Mouse (Mus musculus) frontal cortex, postnatal 14 days (tissue): Measurements from ENCODE around the gene Syt1.

Experiments used
- DNase-seq, 2 experiments: peaks; one replicate each; pipeline ENCODE4 v3.0.0; 2022; ENCODE audit warnings: low spot score in 2 of 2

Gene Syt1

DNA sequence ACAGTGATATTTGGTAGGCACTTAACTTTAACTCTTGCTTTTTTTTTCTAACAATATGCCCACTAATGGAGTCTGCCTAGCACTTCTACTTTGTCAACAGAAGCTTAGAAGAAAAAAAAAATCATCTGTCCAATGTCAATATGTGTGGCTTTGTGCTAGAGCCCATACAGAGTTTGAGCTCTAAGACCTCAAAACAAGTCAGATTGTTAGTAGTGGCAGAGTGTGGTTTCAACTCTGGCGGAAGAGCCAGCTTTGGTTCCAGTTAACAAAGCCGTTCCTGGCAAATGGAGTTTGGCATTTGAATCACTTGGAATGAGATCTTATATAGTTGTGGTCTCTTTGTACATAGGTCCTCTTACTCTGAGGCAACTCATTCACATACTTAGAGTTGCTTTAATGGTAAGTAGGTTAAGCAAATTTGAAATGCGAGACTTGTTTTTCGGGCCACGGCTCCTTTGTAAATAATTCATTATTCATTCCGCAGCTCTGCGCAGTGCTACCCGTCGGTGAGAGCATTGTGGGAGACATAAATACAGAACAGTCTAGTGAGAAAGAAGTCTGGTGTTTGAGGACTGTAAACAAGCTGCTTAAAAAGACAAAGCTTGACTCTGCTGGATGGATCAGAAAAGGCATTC is 429.9 kb downstream of the Syt1 start:
- no peak for DNase-seq

- no peak for DNase-seq
Observed at GRCm38 (mm10) chr10:108579396-108579795, 431.4 kb downstream of the Syt1 start.

DNA sequence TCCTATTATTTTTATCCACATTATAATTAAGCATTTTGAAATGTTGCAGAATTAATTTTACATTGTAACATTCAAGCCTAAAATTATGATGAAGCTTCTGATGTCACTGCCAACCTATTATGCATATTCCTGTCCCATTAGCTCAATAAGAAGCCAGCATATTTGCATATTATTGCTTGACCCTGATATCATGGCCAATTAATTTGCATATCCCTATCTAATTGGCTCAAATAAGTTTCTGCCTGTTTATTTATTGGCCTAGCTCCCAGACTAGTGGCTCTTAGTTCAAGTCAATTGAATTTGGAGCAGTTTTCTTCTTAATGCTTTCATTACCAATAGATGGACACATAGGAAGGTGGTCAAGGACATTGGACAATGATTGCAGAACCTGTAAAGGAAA is 433.2 kb downstream of the Syt1 start:
- DNase-seq, result no peak

DNA sequence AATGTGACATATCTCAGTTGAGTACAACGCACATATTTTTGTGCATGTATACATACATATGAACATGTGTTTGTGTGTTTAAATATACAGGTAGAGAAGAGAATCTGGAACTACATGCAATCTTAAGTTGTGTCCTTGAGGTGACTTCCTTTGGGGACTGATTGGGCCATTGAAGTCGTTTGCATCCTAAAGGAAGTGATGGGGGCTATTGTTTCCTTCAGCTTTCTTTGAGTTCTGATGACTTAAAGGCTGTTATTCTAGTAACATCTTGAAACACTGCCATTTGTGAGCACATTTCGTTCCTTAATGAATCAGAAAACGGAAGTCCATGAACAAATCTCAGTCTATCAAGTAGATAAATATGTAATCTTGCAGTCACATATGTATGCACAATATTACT is 438.0 kb downstream of the Syt1 start:
- DNase-seq, result no peak

DNA sequence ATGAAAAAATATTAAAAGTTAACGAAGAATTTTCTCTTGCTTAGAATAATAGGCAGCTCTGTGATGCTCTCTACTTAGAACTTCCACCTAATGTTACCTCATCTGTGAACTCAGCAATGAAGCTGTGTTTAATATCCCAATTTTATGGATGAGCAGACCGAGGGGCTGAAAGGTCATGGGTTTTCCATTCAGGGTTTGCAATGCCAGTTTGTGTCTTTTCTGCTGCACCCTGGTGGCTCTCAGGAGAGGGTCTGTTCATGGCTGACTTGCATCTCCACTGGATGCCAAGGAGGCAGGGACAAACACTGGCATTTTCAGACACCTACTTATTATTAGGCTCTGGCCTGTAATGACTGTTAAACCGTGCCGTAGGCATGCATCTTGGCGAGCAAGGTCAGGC is 439.7 kb downstream of the Syt1 start:
- no peak for DNase-seq

DNA sequence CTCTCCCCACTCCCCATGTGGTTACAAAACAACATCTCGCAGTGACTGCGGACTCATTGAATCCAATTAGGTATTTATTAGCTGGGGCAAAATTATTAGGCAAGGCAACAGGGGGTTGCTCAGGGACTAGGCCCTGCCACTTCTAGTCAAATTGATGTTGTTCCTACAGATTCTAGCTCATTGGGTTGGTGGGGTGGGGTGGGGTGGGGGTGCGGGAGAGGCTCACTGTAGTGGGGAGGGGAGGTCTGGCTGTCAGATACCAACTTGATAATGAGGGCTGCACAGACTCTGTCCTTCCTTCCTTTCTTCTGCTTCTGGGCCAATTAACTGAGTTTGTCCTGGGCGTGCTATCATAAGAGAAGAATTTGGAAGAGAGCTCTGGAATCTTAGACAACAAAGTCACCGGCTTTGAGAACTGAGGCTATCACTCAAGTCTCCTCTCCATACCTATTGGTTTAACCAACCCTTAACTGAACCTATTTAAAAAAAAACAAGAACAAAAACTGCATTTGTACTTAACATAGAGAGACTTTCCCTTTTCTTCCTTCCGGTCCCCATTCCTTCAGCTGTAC is 441.1 kb downstream of the Syt1 start:
- no peak for DNase-seq

DNA sequence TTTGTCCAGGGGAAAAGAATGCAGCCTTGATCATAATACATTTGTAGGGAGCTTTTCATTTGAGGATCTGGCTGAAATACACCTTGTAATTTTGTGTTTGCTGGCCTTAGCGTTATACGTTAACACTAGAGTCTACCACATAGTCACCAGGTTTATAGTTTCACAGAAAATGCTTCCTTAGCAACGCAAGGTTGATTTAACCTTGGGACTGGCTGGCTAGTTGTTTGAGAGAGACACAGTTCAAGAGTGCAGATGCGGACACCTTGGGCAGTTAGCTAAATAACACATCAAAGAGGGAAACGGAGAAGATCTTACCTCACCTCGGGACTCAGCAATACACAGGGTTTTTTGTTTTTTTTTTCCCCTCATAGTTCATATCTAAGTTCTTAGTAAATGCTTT is 441.9 kb downstream of the Syt1 start:
- DNase-seq, result no peak

DNA sequence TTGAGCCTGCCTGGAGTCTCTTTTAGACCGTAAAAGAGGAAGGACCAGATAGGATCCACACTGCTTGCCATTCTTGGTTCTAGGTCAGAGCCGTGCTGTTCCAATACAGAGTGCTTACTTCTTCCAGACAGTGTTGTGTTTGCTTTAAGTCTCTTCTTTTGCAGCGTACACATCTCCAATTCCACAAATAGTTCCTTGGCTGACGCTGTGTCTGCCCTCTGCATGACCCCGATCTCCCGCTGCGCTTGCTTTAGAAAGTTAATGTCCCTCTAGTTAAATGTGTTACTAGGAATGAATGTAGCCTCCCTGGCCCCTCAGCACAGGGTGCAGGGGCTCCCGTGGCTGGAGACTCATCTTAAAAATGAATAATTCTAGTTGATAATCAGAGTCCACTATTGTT is 442.6 kb downstream of the Syt1 start:
- DNase-seq, result no peak

DNA sequence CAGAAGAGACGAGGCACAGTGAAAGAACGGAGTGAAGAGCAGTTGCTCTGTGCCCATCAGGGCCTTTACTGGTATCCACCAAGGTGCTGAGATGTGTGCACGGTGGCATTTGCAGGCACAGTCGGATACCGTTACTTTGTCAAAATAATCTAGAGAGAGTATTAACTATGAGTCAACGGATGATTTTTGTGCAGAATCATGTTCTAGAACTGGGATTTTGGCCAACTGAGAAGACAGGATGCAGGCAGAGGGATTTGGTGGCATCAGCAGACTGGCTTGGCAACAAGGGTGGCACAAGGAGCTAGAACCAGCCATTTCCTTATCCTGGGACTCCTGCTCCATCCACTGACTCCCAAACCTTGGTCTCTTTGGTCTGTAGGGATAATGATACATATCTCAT is 443.3 kb downstream of the Syt1 start:
- no peak for DNase-seq

DNA sequence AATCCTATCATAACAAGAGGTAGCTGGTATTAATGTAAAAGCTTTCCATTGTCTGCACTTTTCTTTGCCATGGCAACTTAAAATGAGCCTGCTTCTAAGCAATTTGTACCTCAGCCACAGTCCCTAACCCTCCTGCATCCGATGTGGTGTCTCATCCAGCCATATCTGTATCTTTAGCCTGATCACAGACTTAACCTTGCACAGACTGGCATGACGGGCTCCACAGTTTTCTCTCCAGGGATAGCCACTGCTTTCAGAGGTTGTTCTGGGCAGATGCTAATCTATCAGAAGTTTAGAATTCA is 451.2 kb downstream of the Syt1 start:
- DNase-seq, result no peak

DNA sequence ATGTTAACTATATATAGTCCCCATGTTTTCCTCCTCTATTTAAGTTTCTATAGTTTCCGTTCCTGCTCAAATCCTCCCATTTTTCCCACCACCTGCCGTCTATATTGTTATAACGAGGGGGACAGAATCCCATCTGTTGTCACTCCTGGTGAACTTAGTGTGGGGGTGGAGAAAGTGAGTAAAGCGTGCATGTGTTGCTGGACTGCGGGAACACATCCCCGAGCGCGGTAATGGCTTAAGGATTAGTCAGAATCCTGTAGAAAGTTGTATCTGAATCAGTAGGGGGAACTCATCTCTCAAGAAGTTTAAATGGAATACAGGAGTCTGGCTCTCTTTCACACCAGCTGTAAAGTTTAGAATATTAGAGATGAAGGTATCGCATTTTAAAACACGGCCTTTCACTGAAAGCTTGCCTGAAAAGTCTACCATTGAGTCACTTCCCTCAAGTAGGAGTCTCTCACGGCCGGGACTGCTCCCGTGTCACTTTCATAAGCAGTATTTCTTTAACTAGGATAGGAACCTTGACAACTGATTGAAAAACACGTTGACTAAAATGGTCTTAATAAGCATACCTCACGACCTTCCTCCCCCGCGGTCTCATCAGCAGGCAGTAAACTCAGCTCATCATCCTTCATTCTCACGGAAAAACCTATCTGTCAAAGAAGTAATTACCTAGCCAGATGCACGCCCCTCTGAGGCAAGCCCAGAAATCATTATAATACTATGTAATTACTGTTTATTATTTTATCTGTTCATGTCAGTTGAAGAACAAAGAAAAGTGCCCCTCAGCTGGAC is 451.8 kb downstream of the Syt1 start:
- DNase-seq, result no peak

DNA sequence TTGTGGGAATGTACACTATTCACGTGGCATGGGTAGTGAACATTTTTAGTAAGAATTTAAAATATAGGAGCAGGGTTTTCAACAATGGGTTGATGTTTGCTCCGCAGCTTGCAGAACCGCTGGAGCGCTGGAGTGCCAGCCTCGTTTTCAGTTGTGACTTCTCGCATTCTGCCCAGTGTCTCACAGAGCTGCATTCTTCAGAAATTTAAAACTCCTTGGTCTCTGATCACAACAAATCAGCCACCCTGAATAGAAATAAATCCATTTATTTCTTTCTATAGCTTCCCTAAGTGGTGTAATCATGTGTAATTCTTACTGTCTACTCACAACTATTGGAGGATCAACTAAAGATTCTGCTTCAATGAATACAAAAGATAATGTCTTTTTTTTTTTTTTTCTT is 458.2 kb downstream of the Syt1 start:
- no peak for DNase-seq

GRCm38 (mm10) chr10:108545715-108546114 is 465.1 kb downstream of the Syt1 start:
- no peak for DNase-seq

DNA sequence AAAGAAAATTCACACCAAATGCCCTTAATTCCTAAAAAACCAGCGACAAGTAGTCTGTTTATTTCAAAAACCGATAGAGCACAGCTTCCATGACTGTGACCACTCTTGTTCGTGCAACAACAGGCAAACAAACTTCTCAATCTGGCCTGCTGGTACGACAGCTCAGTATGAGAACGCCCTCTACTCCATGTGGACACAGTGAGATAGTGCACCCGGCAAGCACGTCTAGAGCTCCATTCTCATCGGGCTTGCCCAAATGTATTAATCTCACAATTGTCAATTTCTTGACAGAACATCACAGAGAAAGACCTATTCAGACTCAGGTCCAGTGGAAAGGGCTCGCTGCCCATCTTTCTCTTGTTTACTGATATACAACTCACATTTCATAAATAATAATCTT is 469.2 kb downstream of the Syt1 start:
- DNase-seq, result no peak

- no peak for DNase-seq
Observed at GRCm38 (mm10) chr10:108538546-108538945, 472.2 kb downstream of the Syt1 start.

GRCm38 (mm10) chr10:108537641-108538040 is 473.1 kb downstream of the Syt1 start:
- DNase-seq, result no peak

- DNase-seq, result no peak
Observed at GRCm38 (mm10) chr10:108535922-108536321, 474.9 kb downstream of the Syt1 start.

DNA sequence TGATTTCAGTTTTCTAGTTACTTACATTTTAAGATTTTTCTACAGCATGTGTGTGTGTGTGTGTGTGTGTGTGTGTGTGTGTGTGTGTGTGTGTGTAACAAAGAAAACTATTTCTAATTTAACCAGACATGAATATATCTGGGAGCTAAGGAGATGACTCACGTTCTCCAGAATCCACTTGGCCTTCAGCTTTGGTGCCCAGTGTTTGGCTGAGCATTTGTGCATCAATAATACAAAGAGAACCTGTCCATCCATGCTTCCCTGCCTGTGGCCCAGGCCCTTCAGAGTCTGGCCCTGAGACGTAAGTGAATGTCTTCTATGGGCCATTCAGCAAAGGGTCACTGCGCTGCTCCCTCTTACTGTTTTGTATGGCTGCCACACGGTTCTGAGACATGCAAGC is 476.7 kb downstream of the Syt1 start:
- no peak for DNase-seq

GRCm38 (mm10) chr10:108532916-108533315 is 477.9 kb downstream of the Syt1 start:
- no peak for DNase-seq

GRCm38 (mm10) chr10:108532283-108532682 is 478.5 kb downstream of the Syt1 start:
- DNase-seq, result no peak

DNA sequence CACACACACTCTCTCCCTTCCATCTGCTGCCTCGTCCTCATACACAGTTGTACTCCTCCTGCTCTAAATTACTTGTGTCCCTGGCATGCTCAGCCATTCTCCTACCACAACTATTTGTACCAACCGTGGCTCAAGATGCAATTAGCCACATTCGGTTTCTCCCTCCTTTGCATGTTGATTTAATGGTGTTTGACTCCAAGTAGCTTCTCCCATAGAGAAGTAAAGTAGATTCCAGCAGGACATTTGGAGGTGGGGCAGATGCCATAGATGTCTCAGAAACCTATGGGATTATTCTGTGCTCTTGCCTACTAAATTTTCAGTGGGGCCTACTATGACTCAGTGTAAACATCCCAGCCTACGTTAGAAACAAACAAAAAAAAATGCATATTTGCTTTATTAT is 479.1 kb downstream of the Syt1 start:
- no peak for DNase-seq

- no peak for DNase-seq
Observed at GRCm38 (mm10) chr10:108531111-108531510, 479.7 kb downstream of the Syt1 start.

DNA sequence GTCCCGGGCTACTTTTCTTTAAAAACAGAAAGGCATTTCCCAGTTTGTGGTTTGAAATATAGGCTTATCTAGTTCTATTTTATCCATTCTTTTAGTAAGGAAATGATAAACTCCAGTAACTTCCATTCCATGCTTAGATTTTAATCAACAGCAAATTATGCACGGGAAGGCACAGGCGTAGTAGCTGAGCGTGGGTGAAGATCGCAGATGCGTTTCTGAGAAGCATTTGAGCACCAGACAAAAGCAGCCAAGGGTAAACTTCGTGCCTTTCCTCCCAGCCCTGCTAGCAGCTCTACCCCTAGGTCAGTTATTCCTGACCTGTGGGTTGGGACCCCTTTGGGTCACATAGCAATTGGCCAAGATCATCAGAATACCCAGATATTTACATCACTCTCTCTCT is 482.4 kb downstream of the Syt1 start:
- no peak for DNase-seq

- no peak for DNase-seq
Observed at GRCm38 (mm10) chr10:108525506-108525905, 485.3 kb downstream of the Syt1 start.
